Mouse (Mus musculus) olfactory bulb, adult 2 months (tissue): ENCODE measurements around the gene Cbr3.

ENCODE experiments used
- CTCF ChIP-seq: fragments of 200-500 bp; IDR thresholded peaks from 2 replicates; pipeline ENCODE4 v1.5.1; 2012; ENCODE audit warnings: low read depth, mild to moderate bottlenecking, low read length, moderate library complexity; ENCODE audit not compliant: insufficient read depth
- POLR2A ChIP-seq: fragments of 200-500 bp; IDR thresholded peaks from 2 replicates; pipeline ENCODE4 v1.6.1; 2012; ENCODE audit warnings: mild to moderate bottlenecking, low read depth, low read length, moderate library complexity; ENCODE audit not compliant: insufficient read depth

- no peak for TF ChIP-seq POLR2A
- no peak for TF ChIP-seq CTCF
Observed at GRCm38 (mm10) chr16:93678206-93678605, 4.8 kb upstream of the Cbr3 start.
